Mouse (Mus musculus): Measurements from ENCODE around the gene Cit.

Cit gene

GRCm38 (mm10) chr5:116021552-116021951 is 176.5 kb downstream of the Cit start:
- no peak for TF ChIP-seq GATA4 (IDR thresholded peaks at IDR 0.05; ENCODE audit: insufficient replicate concordance, low read length)

- no peak for TF ChIP-seq GATA4 (IDR thresholded peaks at IDR 0.05; ENCODE audit: insufficient replicate concordance, low read length)
Observed at GRCm38 (mm10) chr5:116022131-116022530, 177.1 kb downstream of the Cit start.

GRCm38 (mm10) chr5:116022658-116023200 is 177.7 kb downstream of the Cit start:
- TF ChIP-seq GATA4 (IDR thresholded peaks at IDR 0.05; ENCODE audit: insufficient replicate concordance, low read length) = no peak

- no peak for TF ChIP-seq GATA4 (IDR thresholded peaks at IDR 0.05; ENCODE audit: insufficient replicate concordance, low read length)
Observed at GRCm38 (mm10) chr5:116023251-116023661, 178.2 kb downstream of the Cit start.

GRCm38 (mm10) chr5:116023821-116024284 is 178.8 kb downstream of the Cit start:
- no peak for TF ChIP-seq GATA4 (IDR thresholded peaks at IDR 0.05; ENCODE audit: insufficient replicate concordance, low read length)

- TF ChIP-seq GATA4 (IDR thresholded peaks at IDR 0.05; ENCODE audit: insufficient replicate concordance, low read length) = no peak; the same call in 1 of the 2 replicates
Observed at GRCm38 (mm10) chr5:116024327-116024739, 179.3 kb downstream of the Cit start, which contains the start of gene Prkab1. TSS of gene Prkab1 (minus strand) at chr5:116024508.

GRCm38 (mm10) chr5:116026107-116026506 is 181.0 kb downstream of the Cit start:
- TF ChIP-seq GATA4 (IDR thresholded peaks at IDR 0.05; ENCODE audit: insufficient replicate concordance, low read length) = no peak

- TF ChIP-seq GATA4 (IDR thresholded peaks at IDR 0.05; ENCODE audit: insufficient replicate concordance, low read length) = peak; percentile 72; the same call in 1 of the 2 replicates
Observed at GRCm38 (mm10) chr5:116026561-116026960, 181.5 kb downstream of the Cit start.

- no peak for TF ChIP-seq GATA4 (IDR thresholded peaks at IDR 0.05; ENCODE audit: insufficient replicate concordance, low read length)
Observed at GRCm38 (mm10) chr5:116029071-116029470, 184.0 kb downstream of the Cit start.

GRCm38 (mm10) chr5:116030566-116031189 is 185.6 kb downstream of the Cit start:
- no peak for TF ChIP-seq GATA4 (IDR thresholded peaks at IDR 0.05; ENCODE audit: insufficient replicate concordance, low read length)

- no peak for TF ChIP-seq GATA4 (IDR thresholded peaks at IDR 0.05; ENCODE audit: insufficient replicate concordance, low read length)
Observed at GRCm38 (mm10) chr5:116031190-116031577, 186.1 kb downstream of the Cit start.

GRCm38 (mm10) chr5:116036465-116036864 is 191.4 kb downstream of the Cit start:
- TF ChIP-seq GATA4 (IDR thresholded peaks at IDR 0.05; ENCODE audit: insufficient replicate concordance, low read length) = no peak

- no peak for TF ChIP-seq GATA4 (IDR thresholded peaks at IDR 0.05; ENCODE audit: insufficient replicate concordance, low read length)
Observed at GRCm38 (mm10) chr5:116037731-116038130, 192.7 kb downstream of the Cit start.

GRCm38 (mm10) chr5:116039706-116040105 is 194.6 kb downstream of the Cit start:
- no peak for TF ChIP-seq GATA4 (IDR thresholded peaks at IDR 0.05; ENCODE audit: insufficient replicate concordance, low read length)

- TF ChIP-seq GATA4 (IDR thresholded peaks at IDR 0.05; ENCODE audit: insufficient replicate concordance, low read length) = no peak
Observed at GRCm38 (mm10) chr5:116042241-116042640, 197.2 kb downstream of the Cit start.

GRCm38 (mm10) chr5:116045581-116045980 is 200.5 kb downstream of the Cit start:
- no peak for TF ChIP-seq GATA4 (IDR thresholded peaks at IDR 0.05; ENCODE audit: insufficient replicate concordance, low read length)

- TF ChIP-seq GATA4 (IDR thresholded peaks at IDR 0.05; ENCODE audit: insufficient replicate concordance, low read length) = no peak
Observed at GRCm38 (mm10) chr5:116046246-116046645, 201.2 kb downstream of the Cit start.

Data from liver, adult (tissue).